Mouse (Mus musculus) MEL (cell line): ENCODE measurements around the gene Cnpy2. TPM values are rescaled to one million over a fixed set of nuclear protein-coding genes. Genes with fewer than 3 reads are reported as not detected.

Source experiments
- DNase-seq: peaks from one replicate; pipeline ENCODE4 v3.0.0; 2011; ENCODE audit warnings: low read depth, low spot score
- H3K27ac ChIP-seq: 2 replicates; pipeline ENCODE4 v1.5.1; 2012; ENCODE audit warnings: low read depth, mild to moderate bottlenecking, control low read depth, low read length, moderate library complexity; ENCODE audit not compliant: control insufficient read depth
- H3K27me3 ChIP-seq, 2 experiments: fragments of 150-350 bp in 1 of 2; sonication (generic) in 1 of 2; 2 replicates each; pipeline ENCODE4 v1.6.1; 2012; ENCODE audit warnings: low read length in 2 of 2, mild to moderate bottlenecking in 2 of 2, improper control_type of control experiment in 1 of 2, moderate library complexity in 1 of 2; ENCODE audit not compliant: insufficient read depth in 2 of 2, control insufficient read depth in 1 of 2
- H3K36me3 ChIP-seq, 2 experiments: 2 replicates each; pipeline ENCODE4 v1.6.1; 2012 to 2014; ENCODE audit warnings: low read length in 2 of 2, improper control_type of control experiment in 1 of 2, inconsistent platforms in 1 of 2, mild to moderate bottlenecking in 1 of 2; ENCODE audit not compliant: insufficient read depth in 2 of 2, control insufficient read depth in 1 of 2
- H3K4me1 ChIP-seq, 2 experiments: fragments of 150-350 bp in 1 of 2; sonication (generic) in 1 of 2; 2 replicates each; pipeline ENCODE4 v1.6.1; 2012; ENCODE audit warnings: low read length in 2 of 2, improper control_type of control experiment in 1 of 2, mild to moderate bottlenecking in 1 of 2; ENCODE audit not compliant: insufficient read depth in 2 of 2, control insufficient read depth in 1 of 2
- H3K4me3 ChIP-seq, 2 experiments: fragments of 150-350 bp in 1 of 2; sonication (generic) in 1 of 2; 2 replicates each; pipeline ENCODE4 v1.5.1; 2012; ENCODE audit warnings: low read depth in 2 of 2, low read length in 2 of 2, mild to moderate bottlenecking in 2 of 2, moderate library complexity in 2 of 2, control low read depth in 1 of 2, improper control_type of control experiment in 1 of 2; ENCODE audit not compliant: control insufficient read depth in 1 of 2, insufficient read depth in 1 of 2
- H3K79me2 ChIP-seq: 2 replicates; pipeline ENCODE4 v1.6.1; 2012; ENCODE audit warnings: mild to moderate bottlenecking, low read length, moderate library complexity; ENCODE audit not compliant: control insufficient read depth, poor library complexity, insufficient read depth
- H3K9ac ChIP-seq: 2 replicates; pipeline ENCODE4 v1.6.1; 2012; ENCODE audit warnings: low read depth, mild to moderate bottlenecking, control low read depth, low read length, moderate library complexity; ENCODE audit not compliant: control insufficient read depth, poor library complexity, severe bottlenecking
- H3K9me3 ChIP-seq: fragments of 150-350 bp; sonication (generic); replicated peaks from 2 replicates; pipeline ENCODE4 v1.6.1; 2012; ENCODE audit warnings: mild to moderate bottlenecking, low read length, improper control_type of control experiment, moderate library complexity; ENCODE audit not compliant: insufficient read depth
- CHD1 ChIP-seq: IDR thresholded peaks from 2 replicates; pipeline ENCODE4 v1.6.1; 2012; ENCODE audit warnings: low read depth, mild to moderate bottlenecking, inconsistent platforms, low read length, improper control_type of control experiment
- CHD2 ChIP-seq: IDR thresholded peaks from 2 replicates; pipeline ENCODE4 v1.6.1; 2011; ENCODE audit warnings: low read length, improper control_type of control experiment
- CTCF ChIP-seq, 3 experiments: IDR thresholded peaks in 2 of 3; conservative IDR thresholded peaks in 1 of 3; 2 replicates each; pipeline ENCODE4 v1.5.1; 2011 to 2012; ENCODE audit warnings: low read length in 3 of 3, low read depth in 2 of 3, mild to moderate bottlenecking in 2 of 3, improper control_type of control experiment in 1 of 3, inconsistent platforms in 1 of 3, mixed read lengths in 1 of 3, moderate library complexity in 1 of 3; ENCODE audit not compliant: control insufficient read depth in 1 of 3, insufficient read depth in 1 of 3, poor library complexity in 1 of 3, severe bottlenecking in 1 of 3
- ELF1 ChIP-seq: IDR thresholded peaks from 2 replicates; pipeline ENCODE4 v1.6.1; 2014; ENCODE audit warnings: low read depth, mild to moderate bottlenecking, inconsistent platforms, low read length, improper control_type of control experiment, moderate library complexity
- ETS1 ChIP-seq: IDR thresholded peaks from 2 replicates; pipeline ENCODE4 v1.6.1; 2012; ENCODE audit warnings: low read depth, mild to moderate bottlenecking, inconsistent platforms, low read length, improper control_type of control experiment, moderate library complexity
- GABPA ChIP-seq: IDR thresholded peaks from 2 replicates; pipeline ENCODE4 v1.6.1; 2012; ENCODE audit warnings: low read depth, mild to moderate bottlenecking, inconsistent platforms, low read length, improper control_type of control experiment, moderate library complexity
- HCFC1 ChIP-seq: IDR thresholded peaks from 2 replicates; pipeline ENCODE4 v1.6.1; 2012; ENCODE audit warnings: low read depth, mild to moderate bottlenecking, inconsistent platforms, low read length, improper control_type of control experiment, moderate library complexity
- MAX ChIP-seq: IDR thresholded peaks from 2 replicates; pipeline ENCODE4 v1.6.1; 2011; ENCODE audit warnings: low read length, improper control_type of control experiment
- POLR2AphosphoS2 ChIP-seq: IDR thresholded peaks from 2 replicates; pipeline ENCODE4 v1.6.1; 2011; ENCODE audit warnings: low read length, improper control_type of control experiment
- POLR2AphosphoS5 ChIP-seq: IDR thresholded peaks from 2 replicates; pipeline ENCODE4 v1.6.1; 2012; ENCODE audit warnings: low read depth, borderline replicate concordance, mild to moderate bottlenecking, inconsistent platforms, low read length, moderate library complexity, mixed read lengths
- TAL1 ChIP-seq: IDR thresholded peaks from 2 replicates; pipeline ENCODE4 v1.6.1; 2012; ENCODE audit warnings: mild to moderate bottlenecking, inconsistent platforms, low read length, moderate library complexity, mixed read lengths
- TCF12 ChIP-seq: IDR thresholded peaks from 2 replicates; pipeline ENCODE4 v1.6.1; 2014; ENCODE audit warnings: low read depth, mild to moderate bottlenecking, inconsistent platforms, low read length, improper control_type of control experiment, moderate library complexity
- UBTF ChIP-seq: IDR thresholded peaks from 2 replicates; pipeline ENCODE4 v1.6.1; 2012; ENCODE audit warnings: low read depth, mild to moderate bottlenecking, inconsistent platforms, low read length, improper control_type of control experiment, moderate library complexity, borderline replicate concordance; ENCODE audit not compliant: insufficient read depth
- USF1 ChIP-seq: IDR thresholded peaks from 2 replicates; pipeline ENCODE4 v1.6.1; 2014; ENCODE audit warnings: low read depth, mild to moderate bottlenecking, inconsistent platforms, low read length, improper control_type of control experiment, moderate library complexity
- USF2 ChIP-seq, 2 experiments: IDR thresholded peaks; 2 replicates each; pipeline ENCODE4 v1.6.1; 2011 to 2012; ENCODE audit warnings: improper control_type of control experiment in 2 of 2, low read length in 2 of 2, borderline replicate concordance in 1 of 2, inconsistent platforms in 1 of 2, low read depth in 1 of 2, mild to moderate bottlenecking in 1 of 2; ENCODE audit not compliant: insufficient read depth in 1 of 2
- ZC3H11A ChIP-seq: IDR thresholded peaks from 2 replicates; pipeline ENCODE4 v1.6.1; 2012; ENCODE audit warnings: low read depth, mild to moderate bottlenecking, inconsistent platforms, low read length, improper control_type of control experiment
- ZKSCAN1 ChIP-seq: IDR thresholded peaks from 2 replicates; pipeline ENCODE4 v1.6.1; 2012; ENCODE audit warnings: low read depth, mild to moderate bottlenecking, inconsistent platforms, low read length, improper control_type of control experiment, moderate library complexity
- polyA plus RNA-seq, 2 experiments: library from polyadenylated mRNA; stranded (reverse) in 1 of 2; unstranded in 1 of 2; fragments of >175 nt in 1 of 2; fragments of >200 nt in 1 of 2; gene quantifications; 2 replicates each; pipeline versions ENCODE4 v1.2.1 to v1.2.4; 2012; ENCODE audit warnings: low replicate concordance in 2 of 2, low read depth in 1 of 2; ENCODE audit not compliant: insufficient read length in 2 of 2, insufficient read depth in 1 of 2, missing spikeins in 1 of 2
- total RNA-seq: library from RNA; depleted of rRNA; stranded (reverse); fragments of 300-350 nt; gene quantifications from 2 replicates; pipeline ENCODE4 v1.2.3, GENCODE M21; 2012

The Cnpy2 gene
- total and polyA plus RNA-seq, 3 experiments = 98.1 to 107 TPM; not detected in 1

DNA sequence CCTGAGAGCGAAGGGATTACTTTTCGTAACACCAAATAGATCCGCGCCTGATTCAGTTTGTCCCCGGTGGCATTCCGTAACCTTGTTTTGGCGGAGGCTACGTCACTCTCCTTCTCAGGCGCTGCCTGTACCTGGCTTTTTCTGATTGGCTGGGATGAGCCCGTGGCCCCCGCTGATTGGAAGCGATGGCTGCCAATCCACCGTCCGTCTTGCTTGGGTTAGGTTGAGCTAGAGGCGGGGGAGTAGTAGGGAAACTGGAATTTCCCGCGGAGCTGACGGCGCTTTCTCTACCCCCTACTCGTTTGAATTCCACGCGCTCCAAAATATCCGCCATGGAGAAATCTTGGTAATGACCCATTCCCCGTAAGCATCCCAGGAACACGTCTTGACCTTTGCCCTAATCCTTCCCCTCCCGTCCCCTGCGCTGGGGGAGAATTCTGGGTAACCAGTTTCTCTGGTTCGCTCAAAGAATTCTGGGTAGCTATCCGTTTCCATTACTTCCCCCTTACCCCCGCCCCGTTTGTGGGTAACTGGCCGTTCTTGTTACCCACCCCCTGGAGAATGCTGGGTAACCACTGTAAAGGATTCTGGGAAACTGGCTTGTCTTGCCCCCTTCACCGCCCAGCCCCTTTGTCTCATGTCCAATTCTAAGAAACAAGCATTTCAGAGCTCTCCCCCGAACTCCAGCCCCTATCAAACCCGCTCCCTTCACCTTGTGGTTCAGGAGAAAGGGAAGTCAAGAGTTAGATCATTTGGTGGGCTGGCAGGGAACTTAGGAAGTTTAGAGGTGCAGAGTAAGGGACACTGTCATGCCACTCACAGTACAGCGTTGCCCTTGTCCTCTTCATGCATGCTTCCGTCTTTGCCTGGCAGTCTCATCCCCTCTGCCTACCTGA lies 18.9 kb upstream of the Cnpy2 start, which contains the start of gene Pan2 (continued):
- TF ChIP-seq CHD1 (peak; percentile 82; the same call in 1 of the 2 replicates), POLR2AphosphoS2 (peak; percentile 87), HCFC1 (peak; percentile 83), TAL1 (no peak), CHD2 (peak; percentile 88)

DNA sequence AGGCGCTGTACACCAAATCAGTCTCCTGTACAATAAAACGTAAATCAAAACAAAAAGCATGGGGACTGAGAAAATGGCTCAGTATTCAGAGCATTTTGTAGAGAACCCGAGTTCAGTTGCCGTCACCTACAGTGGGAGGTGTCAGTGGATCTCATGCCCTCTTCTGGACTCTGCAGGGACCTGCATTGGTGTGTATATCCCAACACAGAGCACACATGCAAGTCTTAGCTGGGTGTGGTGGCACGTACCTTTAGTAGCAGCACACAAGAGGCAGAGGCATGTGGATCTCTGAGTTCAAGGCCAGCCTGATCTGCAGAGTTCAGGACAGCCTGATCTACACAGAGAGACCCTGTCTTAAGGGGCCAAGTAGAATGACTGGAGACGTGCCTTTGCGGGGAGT lies 12.6 kb upstream of the Cnpy2 start:
- no peak overlapping the region for H3K27ac ChIP-seq
- TF ChIP-seq GABPA (no peak), ZC3H11A (no peak), ZKSCAN1 (no peak), USF2 (IDR thresholded peaks at IDR 0.05; ENCODE audit: borderline replicate concordance in 1 of 2, insufficient read depth in 1 of 2, low read depth in 1 of 2, low read length in 2 of 2) (no peak), UBTF (no peak), CTCF (IDR thresholded peaks at IDR 0.05 in 2 of 3, conservative IDR thresholded peaks at IDR 0.05 in 1 of 3; ENCODE audit: control insufficient read depth in 1 of 3, insufficient read depth in 1 of 3, low read depth in 2 of 3, low read length in 3 of 3, poor library complexity in 1 of 3, severe bottlenecking in 1 of 3) (peak in 1 of 3 experiments; percentile 5; a peak in 1 of 6 replicates), ETS1 (no peak)
- H3K36me3 ChIP-seq = peaks cover 0 to 2% of the 10 kb centered on the region in 2 experiments; a peak in 1 of 4 replicates
- no peaks in the 10 kb centered on the region for H3K79me2 ChIP-seq
- no peaks in the 10 kb centered on the region for H3K27me3 ChIP-seq
- H3K4me3 ChIP-seq = no peak overlapping the region
- H3K9ac ChIP-seq = no peak overlapping the region
- peaks cover 0 to 2% of the 10 kb centered on the region in 2 experiments; a peak in 1 of 4 replicates for H3K4me1 ChIP-seq
- DNase-seq = no peak
- no peaks in the 10 kb centered on the region for H3K9me3 ChIP-seq

DNA sequence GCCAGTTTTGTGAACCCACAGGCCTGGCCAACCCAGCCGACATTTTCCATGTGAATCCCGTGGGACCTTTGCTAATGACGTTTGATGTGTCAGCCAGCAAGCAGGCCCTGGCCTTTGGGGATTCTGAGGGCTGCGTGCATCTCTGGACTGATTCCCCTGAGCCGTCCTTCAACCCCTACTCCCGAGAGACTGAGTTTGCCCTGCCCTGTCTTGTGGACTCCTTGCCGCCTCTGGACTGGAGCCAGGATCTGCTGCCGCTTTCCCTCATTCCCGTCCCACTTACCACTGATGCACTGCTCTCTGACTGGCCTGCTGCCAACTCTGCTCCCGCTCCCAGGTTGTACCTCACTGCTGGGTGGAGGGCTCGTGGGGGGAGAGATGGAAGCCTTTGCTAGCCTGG lies 12.1 kb upstream of the Cnpy2 start:
- H3K36me3 ChIP-seq = peaks cover 3% of the 10 kb centered on the region in 2 experiments; a peak in 3 of 4 replicates
- H3K27ac ChIP-seq = no peak overlapping the region
- no peaks in the 10 kb centered on the region for H3K27me3 ChIP-seq
- DNase-seq = no peak
- H3K4me3 ChIP-seq = no peak overlapping the region
- no peaks in the 10 kb centered on the region for H3K9me3 ChIP-seq
- no peaks in the 10 kb centered on the region for H3K79me2 ChIP-seq
- no peak for TF ChIP-seq USF1
- TF ChIP-seq ELF1 = no peak
- no peak for TF ChIP-seq TCF12
- no peak for TF ChIP-seq MAX
- TF ChIP-seq UBTF = no peak
- TF ChIP-seq POLR2AphosphoS5 = no peak
- peaks cover 0 to 3% of the 10 kb centered on the region in 2 experiments; a peak in 2 of 4 replicates for H3K4me1 ChIP-seq
- no peak overlapping the region for H3K9ac ChIP-seq
